Mouse (Mus musculus) heart, postnatal 25 days (tissue): ENCODE results near the gene Cacna1a. TPM values are rescaled to one million over a fixed set of nuclear protein-coding genes. Genes with fewer than 3 reads are reported as not detected.
"Not testable (repeated sequence)": the region's sequence is repeated elsewhere in the genome, so short reads cannot be mapped to it uniquely, and the experiment has no call there.

Experiments
- DNase-seq: peaks from one replicate; pipeline ENCODE4 v3.0.0; 2022; ENCODE audit warnings: low spot score
- intact Hi-C: fragments of 180-260 bp; cut with DNase I; formaldehyde crosslinking; loops from one replicate; pipeline ENCODE4 v1.15.1; 2025
- total RNA-seq, 2 experiments: library from RNA; stranded (reverse); gene quantifications; 2 replicates each; pipeline ENCODE4 v1.2.3; 2021

Cacna1a gene
- total RNA-seq, 2 experiments from 2014 or later = 2.5 to 3.2 TPM

DNA sequence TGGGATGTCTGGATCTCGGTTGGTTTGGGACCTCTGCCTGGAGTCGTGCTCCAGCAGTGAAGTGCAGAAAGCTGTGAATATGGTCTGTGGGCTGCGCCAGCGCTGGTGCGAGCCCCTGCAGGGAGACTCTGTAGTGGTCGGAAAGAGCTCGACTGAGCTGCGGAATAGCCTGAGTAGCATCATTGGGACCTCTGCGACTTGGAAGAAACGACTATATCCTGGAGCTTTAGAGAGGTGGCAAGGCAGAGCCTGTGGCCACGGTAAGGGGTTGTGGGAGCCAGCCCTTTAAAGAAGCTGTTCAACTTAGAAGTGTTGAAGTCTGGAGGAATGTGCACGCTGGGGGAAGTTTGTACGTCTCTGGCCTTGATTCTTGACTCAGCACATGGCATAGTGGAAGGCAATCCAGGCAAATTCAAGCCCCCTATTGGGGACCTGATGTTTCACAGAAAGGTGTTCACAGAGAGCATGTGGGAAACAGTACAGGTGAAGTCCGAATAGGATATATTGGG, 277.2 kb downstream of the Cacna1a start:
- no peak for DNase-seq
- intact Hi-C loops = no loop called here

DNA sequence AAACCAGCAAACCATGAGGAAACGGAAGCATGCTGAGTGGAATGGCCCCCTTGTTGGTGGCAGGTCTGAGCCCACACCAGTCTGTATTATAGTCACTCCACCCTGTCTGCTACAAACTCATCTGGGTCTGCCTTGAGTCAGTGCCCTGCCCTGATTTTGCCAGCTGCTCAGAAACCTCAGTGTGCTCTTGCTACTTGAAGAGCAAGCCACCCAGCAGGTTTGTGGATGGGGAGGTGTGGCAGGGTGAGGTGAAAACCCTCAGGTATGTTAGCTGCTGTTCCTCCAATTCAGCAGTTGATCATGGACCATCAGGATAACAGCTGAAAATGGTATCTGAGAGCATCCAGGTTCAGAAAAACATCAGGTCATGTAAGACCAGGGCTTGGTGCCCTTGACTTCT, 279.8 kb downstream of the Cacna1a start:
- intact Hi-C loops = no loop called here
- DNase-seq = no peak

DNA sequence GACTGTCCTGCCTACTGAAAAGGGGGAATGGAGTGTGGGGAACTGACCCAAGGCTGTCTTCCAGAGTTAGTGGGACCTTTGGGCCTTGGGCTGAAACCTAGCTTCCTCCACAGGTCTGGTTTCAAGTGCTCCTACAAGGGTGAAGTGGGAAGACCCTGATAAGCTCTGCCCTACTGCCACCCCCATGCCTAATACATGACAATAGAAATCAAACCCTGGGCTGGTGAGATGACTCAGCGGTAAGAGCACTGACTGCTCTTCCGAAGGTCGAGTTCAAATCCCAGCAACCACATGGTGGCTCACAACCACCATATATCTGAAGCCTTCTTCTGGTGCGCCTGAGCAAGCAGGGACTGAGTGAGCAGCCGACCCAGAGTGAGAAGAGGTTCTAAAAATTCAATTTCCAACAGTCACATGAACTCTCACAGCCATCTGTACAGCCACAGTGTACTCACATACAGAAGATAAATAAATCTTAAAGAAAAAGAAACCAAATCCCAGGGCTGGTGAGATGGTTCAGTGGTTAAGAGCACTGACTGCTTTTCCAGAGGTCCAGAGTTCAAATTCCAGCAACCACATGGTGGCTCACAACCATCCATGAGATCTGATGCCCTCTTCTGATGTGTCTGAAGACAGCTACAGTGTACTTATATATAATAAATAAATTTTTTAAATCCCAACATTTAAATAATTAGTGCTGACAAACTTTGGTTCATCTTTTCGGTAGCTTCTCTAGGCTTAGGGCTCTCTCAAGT, 280.7 kb downstream of the Cacna1a start:
- no peak for DNase-seq
- intact Hi-C loops = no loop called here

DNA sequence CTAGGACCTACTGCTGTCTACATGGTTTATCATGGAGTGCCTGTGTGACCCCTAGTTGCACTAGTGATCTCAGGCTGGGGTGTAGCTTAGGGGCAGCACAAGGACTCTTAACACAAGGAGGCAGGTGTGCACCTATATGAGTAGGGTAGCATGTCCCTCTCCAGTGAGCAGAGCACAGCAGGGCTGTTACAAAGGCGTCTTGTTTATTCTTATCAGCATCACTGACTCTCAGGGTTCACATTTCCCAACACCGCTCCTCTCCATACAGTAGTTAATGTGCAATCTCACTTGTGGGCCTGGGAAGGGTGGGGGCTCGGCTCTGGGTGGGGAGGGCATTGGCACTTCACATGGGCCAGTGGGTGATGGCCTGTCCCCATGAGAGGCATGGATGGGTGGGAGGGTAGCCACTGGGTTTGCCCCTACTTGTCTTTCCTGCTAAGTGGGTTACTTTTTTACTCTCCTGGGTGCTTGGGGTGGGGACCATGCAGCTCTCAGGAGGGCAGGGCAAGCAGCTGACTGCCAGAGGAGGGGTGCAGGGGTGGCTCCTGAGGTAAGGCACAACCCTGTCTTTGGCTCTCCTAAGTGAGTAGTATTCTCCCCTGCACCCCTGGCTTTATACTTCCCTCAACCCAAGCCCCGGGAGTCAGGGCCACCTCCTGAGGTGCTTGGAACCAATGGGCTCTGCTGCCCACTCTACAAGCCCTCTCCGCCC, 282.2 kb downstream of the Cacna1a start:
- DNase-seq, intact Hi-C loops: not testable (repeated sequence)

DNA sequence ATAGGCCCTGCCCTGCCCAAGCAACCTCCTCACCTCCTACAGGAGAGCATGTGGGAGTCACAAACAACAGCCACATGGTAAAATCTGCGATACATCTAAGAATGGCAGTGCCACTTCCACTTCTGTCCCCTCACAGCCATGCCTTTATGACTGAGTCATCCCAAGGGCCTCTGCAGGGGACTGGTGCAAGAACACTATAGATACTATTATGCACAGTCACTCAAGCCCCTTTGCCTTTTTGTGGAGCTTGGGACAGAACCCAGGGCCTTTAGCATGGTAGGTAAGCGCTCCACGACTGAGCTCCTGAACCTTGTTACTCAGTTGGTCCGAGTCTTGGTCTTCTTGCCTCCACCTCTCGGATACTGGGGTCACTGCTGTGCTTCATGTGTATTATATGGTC, 289.1 kb downstream of the Cacna1a start:
- intact Hi-C loops = no loop called here
- no peak for DNase-seq

DNA sequence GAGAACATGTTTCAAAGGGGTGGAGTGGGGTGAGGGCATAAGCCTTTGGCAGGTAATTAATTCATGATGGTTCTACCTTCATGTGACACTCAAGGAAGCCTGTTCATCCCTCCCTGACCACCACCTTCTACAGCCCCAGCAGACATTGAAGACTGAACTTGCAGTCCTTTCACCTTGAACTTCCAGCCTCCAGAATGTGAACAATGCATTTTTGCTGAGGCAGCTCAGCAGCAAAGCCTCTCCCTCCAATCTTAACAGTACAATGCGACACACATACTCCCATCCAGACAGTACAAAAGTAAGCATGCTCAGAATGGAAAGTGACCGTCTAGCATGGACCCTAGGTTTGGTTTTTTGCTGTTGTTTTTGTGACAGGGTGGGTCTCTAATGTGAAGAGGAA, 293.2 kb downstream of the Cacna1a start:
- intact Hi-C loops = no loop called here
- no peak for DNase-seq

DNA sequence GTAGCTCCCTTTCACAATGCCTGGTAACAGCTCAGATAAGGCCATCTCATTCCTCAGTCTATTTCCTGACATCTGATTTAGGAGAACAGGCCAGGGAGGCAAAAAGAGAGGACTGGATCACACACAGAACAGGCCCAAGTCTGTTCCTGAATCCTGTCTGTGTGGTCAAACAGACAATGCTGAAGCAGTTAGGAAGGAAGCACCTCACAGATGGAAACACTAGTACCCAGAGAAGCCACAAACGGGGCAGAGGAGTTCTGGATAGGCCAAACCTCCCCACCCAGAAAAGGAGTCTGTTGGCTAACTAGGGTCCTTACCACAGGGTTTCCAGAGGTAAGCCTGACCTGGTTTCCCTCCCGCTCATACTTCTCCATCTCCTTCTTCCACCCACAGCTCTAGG, 294.0 kb downstream of the Cacna1a start:
- DNase-seq = no peak
- intact Hi-C loops = no loop called here

DNA sequence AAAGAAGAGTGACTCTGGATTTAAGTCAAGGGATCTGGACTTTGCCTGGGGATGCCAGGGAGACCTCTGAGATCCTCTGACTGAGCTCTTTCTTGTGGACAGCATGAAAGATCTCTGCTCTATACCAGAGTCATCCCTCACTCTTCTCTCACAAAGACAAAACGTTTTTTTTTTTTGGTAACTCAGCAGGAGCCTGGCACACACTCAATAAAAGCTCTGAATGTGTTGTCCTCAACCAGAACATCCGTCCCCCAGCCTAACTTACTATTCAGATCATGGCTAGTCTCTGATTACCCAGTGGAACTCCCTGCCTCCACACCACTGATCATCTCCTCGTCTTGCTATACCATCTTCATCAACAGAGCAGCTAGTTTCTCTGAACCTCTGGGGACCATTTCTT, 296.3 kb downstream of the Cacna1a start:
- no peak for DNase-seq
- intact Hi-C loops = no loop called here

DNA sequence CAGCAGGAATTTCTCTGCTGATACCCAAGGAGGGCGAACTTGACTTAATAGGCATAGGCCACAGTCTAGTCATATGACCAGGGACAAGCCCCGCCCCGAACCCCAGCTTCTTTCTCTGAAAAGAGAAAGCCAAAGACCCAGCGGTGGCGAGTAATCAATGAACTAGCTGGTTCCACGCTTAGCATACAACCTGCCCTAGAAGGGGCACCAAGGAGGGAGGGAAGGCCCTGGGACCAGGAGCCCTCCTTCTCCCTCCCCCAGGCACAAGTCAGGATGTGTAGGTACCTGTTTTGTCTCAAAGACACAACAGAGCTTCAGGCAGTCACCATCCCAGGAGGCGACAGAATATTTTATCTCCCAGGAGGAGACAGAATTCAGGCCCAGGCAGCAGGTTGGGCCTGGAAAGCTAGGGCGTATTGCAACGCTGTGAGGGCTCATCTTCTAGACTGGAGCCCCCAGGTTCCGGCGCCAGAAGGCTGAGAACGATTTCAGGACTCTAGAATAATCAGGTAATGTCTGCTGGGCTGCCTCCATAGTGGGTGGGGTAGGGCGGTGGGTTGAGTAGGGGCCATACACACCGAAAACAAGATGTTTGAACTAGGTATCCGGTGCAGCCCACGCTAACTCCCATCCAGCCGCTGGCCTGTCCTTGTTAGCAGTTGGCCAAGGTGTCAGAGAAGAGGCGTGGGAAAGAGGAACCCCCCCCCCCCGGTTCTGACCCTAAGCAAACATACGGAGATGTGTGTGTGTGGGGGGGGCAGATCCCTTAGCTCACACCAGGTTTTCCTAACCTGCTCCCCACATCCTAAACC, 298.2 kb downstream of the Cacna1a start, which contains the start of gene Trmt1:
Gene Trmt1 (plus strand): TSS at position 117 of the 812 bp plus-strand sequence.
- DNase-seq = no peak
- intact Hi-C loops = loop anchor here (2.0 to 5.0 kb wide), 2 partner anchors 20 to 49 kb away; no protein-coding TSS in a partner anchor

DNA sequence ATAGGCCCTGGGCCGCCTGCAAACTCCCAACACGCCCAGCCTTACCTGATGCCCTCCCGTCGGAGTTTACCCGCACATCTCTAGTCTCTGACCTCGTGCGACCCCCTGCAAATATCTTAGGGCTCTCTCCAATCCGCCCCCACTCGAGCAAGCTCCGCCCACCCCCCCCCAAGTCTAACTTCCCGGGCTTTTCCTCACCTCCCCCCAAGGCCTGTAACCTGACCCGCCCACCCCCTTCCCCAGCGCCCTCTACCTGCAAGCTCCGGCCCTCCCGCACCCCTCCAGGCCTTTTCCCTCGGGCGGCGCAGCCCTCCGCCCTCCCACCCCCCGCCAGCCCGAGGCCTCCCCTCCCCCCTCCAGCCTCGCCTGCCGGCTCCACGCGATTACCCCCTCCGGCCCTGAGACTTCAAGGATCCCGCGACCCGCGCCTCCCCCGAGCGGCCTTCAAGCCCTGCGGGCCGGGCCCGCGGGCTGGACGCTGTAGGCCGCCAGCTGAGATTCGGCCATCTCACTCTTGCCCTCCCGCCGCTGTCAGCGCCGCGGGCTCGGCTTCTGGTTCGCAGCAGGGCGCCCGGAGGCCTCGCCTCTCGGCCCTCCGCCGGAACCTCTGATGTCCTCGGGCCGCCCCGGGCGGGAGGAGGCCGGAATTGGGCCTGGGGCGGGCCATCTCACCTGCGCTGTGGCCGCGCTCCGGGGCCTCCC, 298.9 kb downstream of the Cacna1a start:
- intact Hi-C loops = loop anchor here (2.0 to 5.0 kb wide), 2 partner anchors 20 to 50 kb away; no protein-coding TSS in a partner anchor
- DNase-seq = no peak

DNA sequence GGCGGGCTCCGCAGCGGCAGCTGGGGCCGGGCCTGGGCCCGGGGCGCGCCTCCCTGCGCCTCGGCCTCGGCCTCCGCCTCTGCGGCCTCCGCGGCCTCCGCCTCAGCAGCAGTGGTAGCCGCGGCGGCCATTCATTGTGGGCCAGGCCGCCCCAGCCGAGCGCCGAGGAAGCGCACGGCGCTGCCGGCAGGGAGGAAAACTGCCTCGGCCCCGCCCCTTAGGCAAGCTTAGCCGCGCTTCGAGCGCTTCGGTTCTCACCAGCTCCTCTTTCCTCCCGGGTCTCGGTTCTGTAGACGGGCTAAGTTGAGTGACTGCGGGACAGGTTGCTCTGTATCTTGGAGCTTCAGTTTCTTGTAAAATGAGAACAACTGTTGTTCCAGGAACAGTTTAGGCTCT, 299.5 kb downstream of the Cacna1a start, which contains the start of gene Nacc1:
Gene Nacc1 (minus strand): TSS at position 158 of the 396 bp plus-strand sequence.
- DNase-seq = peak; percentile 71
- intact Hi-C loops = loop anchor here (2.0 to 5.0 kb wide), 2 partner anchors 21 to 50 kb away; no protein-coding TSS in a partner anchor

DNA sequence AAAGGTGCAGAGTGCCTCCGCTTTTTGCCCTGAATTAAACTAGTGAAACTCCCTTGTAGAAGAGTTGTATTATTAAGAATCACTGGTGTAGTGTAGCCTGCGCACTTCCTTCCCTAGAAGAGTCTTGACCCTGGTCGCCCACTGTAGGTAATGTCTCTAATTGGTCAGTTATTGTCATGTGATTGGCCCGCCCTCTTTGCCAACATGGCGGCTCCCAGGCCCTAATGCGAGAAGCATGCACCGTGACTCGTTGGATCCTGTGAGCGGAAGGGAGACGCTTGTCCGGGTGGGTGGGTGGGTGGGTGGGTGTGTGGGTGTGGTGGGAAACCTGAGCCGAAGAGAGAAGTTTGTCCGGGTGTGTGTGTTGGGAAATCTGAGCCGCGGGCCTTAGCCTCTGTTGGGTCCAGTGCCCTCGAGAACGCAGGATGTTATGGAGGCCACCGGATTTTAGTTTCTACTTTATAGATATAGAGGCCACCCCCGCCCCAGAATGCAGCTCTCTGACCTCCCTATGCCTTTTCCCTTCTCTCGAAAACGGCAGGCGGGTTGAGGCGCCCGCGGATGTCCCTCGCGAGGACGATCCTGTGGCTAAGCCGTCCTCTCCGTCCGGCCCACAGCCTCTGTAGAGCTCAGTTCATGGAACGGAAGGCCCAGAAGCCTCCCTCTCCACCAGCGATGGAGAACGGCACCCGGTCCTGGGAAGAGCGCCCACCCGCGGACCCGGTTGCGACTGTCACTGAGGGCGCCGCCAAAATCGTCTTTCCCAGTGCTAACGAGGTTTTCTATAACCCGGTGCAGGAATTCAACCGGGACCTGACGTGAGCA, 301.1 kb downstream of the Cacna1a start:
- intact Hi-C loops = loop anchor here (5.0 kb wide), 1 partner anchor 52 kb away; no protein-coding TSS in a partner anchor
- peak; percentile 78 for DNase-seq

Other genes starting within 250 kb of the Cacna1a start
- gene Cc2d1a, start 240.5 kb upstream of the Cacna1a start, total RNA-seq = 10 to 100 TPM; 10.3 to 11.8 TPM
- under 1 TPM; 0.10 to 0.28 TPM for gene 4930432K21Rik, start 240.4 kb upstream of the Cacna1a start, total RNA-seq
- 1 to 10 TPM in 1 of 2 experiments, under 1 TPM in 1; 0.73 to 1.4 TPM for gene Nanos3, start 203.2 kb upstream of the Cacna1a start, total RNA-seq
- 1 to 10 TPM; 8.2 to 8.8 TPM for gene Zswim4, start 151.4 kb upstream of the Cacna1a start, total RNA-seq
- gene D8Ertd738e, start 138.7 kb upstream of the Cacna1a start, total RNA-seq = 100 to 1,000 TPM; 227 to 240 TPM
- gene Mri1, start 131.1 kb upstream of the Cacna1a start, total RNA-seq = 10 to 100 TPM; 10.2 to 10.3 TPM
- gene Ccdc130, start 118.1 kb upstream of the Cacna1a start, total RNA-seq = 10 to 100 TPM in 1 of 2 experiments, 1 to 10 TPM in 1; 9.2 to 10.3 TPM